Mouse (Mus musculus): ENCODE measurements around the gene Caml. TPM values are rescaled to one million over a fixed set of nuclear protein-coding genes. Genes with fewer than 3 reads are reported as not detected.

Caml gene
- polyA plus RNA-seq, 1 experiment = 24.8 TPM

GRCm38 (mm10) chr13:55601611-55602010 lies 21.2 kb upstream of the Caml start:
- H3K27ac ChIP-seq (ENCODE audit: control insufficient read depth, insufficient read depth, low read depth, low read length) = no peak overlapping the region
- H3K4me1 ChIP-seq (ENCODE audit: control insufficient read depth, insufficient read depth, low read length) = peaks cover 4% of the 10 kb centered on the region
- peaks cover 2% of the 10 kb centered on the region; the same call in 1 of the 2 replicates for H3K36me3 ChIP-seq (ENCODE audit: control insufficient read depth, insufficient read depth, low read length)
- H3K27me3 ChIP-seq (ENCODE audit: control insufficient read depth, insufficient read depth, low read length) = no peaks in the 10 kb centered on the region
- TF ChIP-seq CTCF (IDR thresholded peaks at IDR 0.05; ENCODE audit: control insufficient read depth, insufficient read depth, insufficient replicate concordance, low read depth, low read length) (peak; percentile 79; the same call in 1 of the 2 replicates), POLR2A (IDR thresholded peaks at IDR 0.05; ENCODE audit: control insufficient read depth, low read depth, low read length) (no peak)
- H3K4me3 ChIP-seq (ENCODE audit: control insufficient read depth, low read depth, low read length) = no peak overlapping the region

- H3K27ac ChIP-seq (ENCODE audit: control insufficient read depth, insufficient read depth, low read depth, low read length) = no peak overlapping the region
- H3K4me3 ChIP-seq (ENCODE audit: control insufficient read depth, low read depth, low read length) = no peak overlapping the region
- no peaks in the 10 kb centered on the region; the same call in 1 of the 2 replicates for H3K36me3 ChIP-seq (ENCODE audit: control insufficient read depth, insufficient read depth, low read length)
- TF ChIP-seq POLR2A (IDR thresholded peaks at IDR 0.05; ENCODE audit: control insufficient read depth, low read depth, low read length) (no peak), CTCF (IDR thresholded peaks at IDR 0.05; ENCODE audit: control insufficient read depth, insufficient read depth, insufficient replicate concordance, low read depth, low read length) (no peak)
- H3K4me1 ChIP-seq (ENCODE audit: control insufficient read depth, insufficient read depth, low read length) = peaks cover 4% of the 10 kb centered on the region
- no peaks in the 10 kb centered on the region for H3K27me3 ChIP-seq (ENCODE audit: control insufficient read depth, insufficient read depth, low read length)
Observed at GRCm38 (mm10) chr13:55604606-55605005, 18.2 kb upstream of the Caml start.

- Histone ChIP-seq H3K27ac (ENCODE audit: control insufficient read depth, insufficient read depth, low read depth, low read length) (no peak overlapping the region), H3K27me3 (ENCODE audit: control insufficient read depth, insufficient read depth, low read length) (no peaks in the 10 kb centered on the region), H3K4me1 (ENCODE audit: control insufficient read depth, insufficient read depth, low read length) (no peaks in the 10 kb centered on the region), H3K36me3 (ENCODE audit: control insufficient read depth, insufficient read depth, low read length) (no peaks in the 10 kb centered on the region; the same call in 1 of the 2 replicates), H3K4me3 (ENCODE audit: control insufficient read depth, low read depth, low read length) (no peak overlapping the region)
- TF ChIP-seq POLR2A (IDR thresholded peaks at IDR 0.05; ENCODE audit: control insufficient read depth, low read depth, low read length) (no peak), CTCF (IDR thresholded peaks at IDR 0.05; ENCODE audit: control insufficient read depth, insufficient read depth, insufficient replicate concordance, low read depth, low read length) (no peak)
Observed at GRCm38 (mm10) chr13:55606899-55607623, 15.7 kb upstream of the Caml start.

- no peak overlapping the region for H3K4me3 ChIP-seq (ENCODE audit: control insufficient read depth, low read depth, low read length)
- H3K36me3 ChIP-seq (ENCODE audit: control insufficient read depth, insufficient read depth, low read length) = no peaks in the 10 kb centered on the region; the same call in 1 of the 2 replicates
- TF ChIP-seq POLR2A (IDR thresholded peaks at IDR 0.05; ENCODE audit: control insufficient read depth, low read depth, low read length) (no peak), CTCF (IDR thresholded peaks at IDR 0.05; ENCODE audit: control insufficient read depth, insufficient read depth, insufficient replicate concordance, low read depth, low read length) (no peak)
- H3K4me1 ChIP-seq (ENCODE audit: control insufficient read depth, insufficient read depth, low read length) = no peaks in the 10 kb centered on the region
- H3K27me3 ChIP-seq (ENCODE audit: control insufficient read depth, insufficient read depth, low read length) = no peaks in the 10 kb centered on the region
- H3K27ac ChIP-seq (ENCODE audit: control insufficient read depth, insufficient read depth, low read depth, low read length) = no peak overlapping the region
Observed at GRCm38 (mm10) chr13:55607624-55608006, 15.2 kb upstream of the Caml start.

- Histone ChIP-seq H3K27me3 (ENCODE audit: control insufficient read depth, insufficient read depth, low read length) (no peaks in the 10 kb centered on the region), H3K4me3 (ENCODE audit: control insufficient read depth, low read depth, low read length) (no peak overlapping the region), H3K36me3 (ENCODE audit: control insufficient read depth, insufficient read depth, low read length) (no peaks in the 10 kb centered on the region), H3K27ac (ENCODE audit: control insufficient read depth, insufficient read depth, low read depth, low read length) (no peak overlapping the region), H3K4me1 (ENCODE audit: control insufficient read depth, insufficient read depth, low read length) (no peaks in the 10 kb centered on the region)
- TF ChIP-seq CTCF (IDR thresholded peaks at IDR 0.05; ENCODE audit: control insufficient read depth, insufficient read depth, insufficient replicate concordance, low read depth, low read length) = no peak
- TF ChIP-seq POLR2A (IDR thresholded peaks at IDR 0.05; ENCODE audit: control insufficient read depth, low read depth, low read length) = no peak
Observed at GRCm38 (mm10) chr13:55611996-55612395, 10.8 kb upstream of the Caml start.

- H3K27me3 ChIP-seq (ENCODE audit: control insufficient read depth, insufficient read depth, low read length) = no peaks in the 10 kb centered on the region
- H3K4me1 ChIP-seq (ENCODE audit: control insufficient read depth, insufficient read depth, low read length) = no peaks in the 10 kb centered on the region
- H3K4me3 ChIP-seq (ENCODE audit: control insufficient read depth, low read depth, low read length) = no peak overlapping the region
- H3K36me3 ChIP-seq (ENCODE audit: control insufficient read depth, insufficient read depth, low read length) = no peaks in the 10 kb centered on the region
- H3K27ac ChIP-seq (ENCODE audit: control insufficient read depth, insufficient read depth, low read depth, low read length) = no peak overlapping the region
- TF ChIP-seq CTCF (IDR thresholded peaks at IDR 0.05; ENCODE audit: control insufficient read depth, insufficient read depth, insufficient replicate concordance, low read depth, low read length) (no peak), POLR2A (IDR thresholded peaks at IDR 0.05; ENCODE audit: control insufficient read depth, low read depth, low read length) (no peak)
Observed at GRCm38 (mm10) chr13:55613471-55613870, 9.3 kb upstream of the Caml start.

GRCm38 (mm10) chr13:55619328-55619727 lies 3.5 kb upstream of the Caml start:
- TF ChIP-seq POLR2A (IDR thresholded peaks at IDR 0.05; ENCODE audit: control insufficient read depth, low read depth, low read length) (no peak), CTCF (IDR thresholded peaks at IDR 0.05; ENCODE audit: control insufficient read depth, insufficient read depth, insufficient replicate concordance, low read depth, low read length) (no peak)
- H3K36me3 ChIP-seq (ENCODE audit: control insufficient read depth, insufficient read depth, low read length) = no peaks in the 10 kb centered on the region

More at GRCm38 (mm10) chr13:55619328-55619727, 3.5 kb upstream of the Caml start:
- peaks cover 2% of the 10 kb centered on the region for H3K4me1 ChIP-seq (ENCODE audit: control insufficient read depth, insufficient read depth, low read length)
- H3K27me3 ChIP-seq (ENCODE audit: control insufficient read depth, insufficient read depth, low read length) = no peaks in the 10 kb centered on the region
- no peak overlapping the region for H3K4me3 ChIP-seq (ENCODE audit: control insufficient read depth, low read depth, low read length)
- H3K27ac ChIP-seq (ENCODE audit: control insufficient read depth, insufficient read depth, low read depth, low read length) = no peak overlapping the region
